Mouse (Mus musculus) Muller cell, postnatal 12 days (primary cell): ENCODE results near the gene Ythdf2.
"Not testable (repeated sequence)": the region's sequence is repeated elsewhere in the genome, so short reads cannot be mapped to it uniquely, and the experiment has no call there.

ENCODE experiments used
- DNase-seq: peaks from one replicate; pipeline ENCODE4 v3.0.0-alpha.2; 2015; ENCODE audit errors: inconsistent ontology term

Ythdf2 gene

GRCm38 (mm10) chr4:132211953-132212734 lies at the start of gene Ythdf2:
Ythdf2 (minus strand) TSS chr4:132212303.
- peak; percentile 99 for DNase-seq

DNA sequence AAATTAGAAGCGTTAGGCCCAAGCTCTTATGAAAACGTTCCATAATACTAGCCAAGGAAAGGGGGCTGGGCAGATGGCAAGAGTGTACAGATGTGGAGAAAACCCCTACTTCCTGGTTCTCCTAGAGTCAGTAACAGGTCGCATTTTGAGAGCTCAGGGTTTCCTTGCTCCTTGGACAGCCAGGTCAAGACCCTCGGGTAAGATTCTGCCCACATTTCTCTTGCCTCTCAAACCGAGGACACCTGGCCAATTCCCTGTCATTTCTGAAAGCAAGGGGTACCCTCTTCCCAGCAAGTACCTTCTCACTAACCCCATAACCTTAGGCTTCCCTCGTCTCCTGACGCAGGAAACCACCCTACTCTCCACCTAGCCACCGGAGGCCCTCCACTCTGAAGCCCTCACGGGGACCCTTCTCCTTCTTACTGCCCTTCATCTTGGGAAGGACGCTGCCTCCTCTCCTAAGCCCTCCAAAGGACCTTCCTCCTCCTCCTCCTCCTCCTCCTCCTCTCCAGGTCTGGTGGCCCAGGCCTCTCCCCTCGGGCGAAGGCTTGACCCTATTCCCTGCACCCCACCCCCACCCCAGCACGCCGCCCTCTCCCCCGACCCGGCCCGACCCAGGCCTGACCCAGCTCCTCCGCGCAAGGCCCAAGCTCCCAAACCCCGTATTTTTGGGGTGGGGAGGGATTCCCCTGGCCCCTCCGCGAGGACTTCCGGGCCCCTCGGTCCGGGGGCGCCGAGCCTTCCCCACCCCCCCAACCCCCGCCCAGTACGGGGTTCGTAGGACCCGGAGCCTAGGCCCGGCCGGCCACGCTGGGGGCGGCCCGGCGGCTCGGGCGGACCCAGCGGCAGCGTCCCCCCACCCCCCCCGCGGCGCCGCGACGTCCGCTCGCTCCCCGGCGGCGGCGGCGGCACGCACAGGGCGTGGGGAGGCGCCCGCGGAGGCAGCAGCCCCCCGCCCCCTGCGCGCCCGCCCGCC lies 48.6 kb upstream of the Ythdf2 start:
- DNase-seq: peak; percentile 70

- DNase-seq: no peak
These were observed 47.1 kb upstream of the Ythdf2 start for GRCm38 (mm10) chr4:132259248-132259647.

DNA sequence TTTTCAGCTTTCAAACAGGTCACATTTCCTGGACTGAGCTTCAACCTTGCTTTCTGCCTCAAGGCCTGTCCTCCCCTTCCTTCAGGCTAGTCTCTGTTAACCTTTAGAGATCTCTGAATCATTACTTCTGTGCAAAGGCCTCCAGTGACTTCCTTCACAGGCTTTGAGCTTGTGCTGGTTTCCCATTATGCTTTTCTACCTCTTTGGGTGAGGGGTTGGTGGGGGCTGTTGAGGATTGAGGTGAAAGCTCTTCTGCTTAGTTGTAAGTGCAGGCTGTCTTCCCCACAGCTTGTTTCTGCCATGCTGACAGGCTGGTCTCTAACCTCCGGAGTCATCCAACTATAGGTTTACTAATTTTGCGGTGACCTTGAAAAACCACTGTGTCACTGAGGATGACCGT lies 44.3 kb upstream of the Ythdf2 start:
- no peak for DNase-seq

- DNase-seq: no peak
These were observed 42.9 kb upstream of the Ythdf2 start for GRCm38 (mm10) chr4:132254986-132255385.

DNA sequence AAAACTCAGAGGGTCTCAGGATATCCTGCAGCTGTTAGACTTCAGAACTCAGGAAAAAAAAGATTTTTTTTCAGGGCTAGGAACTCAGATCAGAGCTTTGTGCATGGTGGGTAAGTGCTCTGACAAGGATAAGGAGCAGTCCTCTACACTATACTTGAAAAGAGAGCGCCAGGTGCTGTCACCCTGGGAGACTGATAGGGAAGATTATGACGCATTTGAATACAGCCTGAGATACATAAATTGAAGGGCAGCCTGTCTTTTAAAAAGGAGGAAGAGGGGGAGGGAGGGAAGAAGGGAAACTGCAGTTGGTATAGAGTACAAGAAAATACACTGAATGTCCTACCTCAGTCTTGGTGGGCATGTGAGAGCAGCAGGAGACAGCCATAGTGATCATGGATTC lies 41.5 kb upstream of the Ythdf2 start:
- DNase-seq: no peak

DNA sequence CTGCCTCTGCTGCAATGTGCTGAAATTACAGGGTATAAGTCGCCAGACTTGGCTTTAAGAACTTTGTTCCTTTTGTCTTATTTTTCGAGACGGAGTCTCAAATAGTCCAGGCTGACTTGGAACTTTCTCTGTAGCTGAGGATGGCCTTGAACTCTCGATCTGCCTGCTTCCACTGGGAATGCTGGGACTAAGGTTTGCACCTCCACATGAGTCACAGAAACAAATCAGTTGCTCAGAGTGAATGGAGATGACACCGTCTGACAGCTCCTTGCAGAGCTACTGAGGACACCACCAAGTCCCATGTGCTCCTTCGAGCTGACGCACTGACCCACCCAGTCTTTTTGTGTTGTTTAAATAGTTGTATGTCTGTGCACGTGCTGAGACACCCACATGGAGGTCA lies 41.0 kb upstream of the Ythdf2 start:
- DNase-seq: no peak

- no peak for DNase-seq
These were observed 39.5 kb upstream of the Ythdf2 start for GRCm38 (mm10) chr4:132251596-132251995.

GRCm38 (mm10) chr4:132247451-132247997 lies 35.4 kb upstream of the Ythdf2 start:
- no peak for DNase-seq

GRCm38 (mm10) chr4:132245643-132246042 lies 33.5 kb upstream of the Ythdf2 start:
- no peak for DNase-seq

GRCm38 (mm10) chr4:132241208-132241607 lies 29.1 kb upstream of the Ythdf2 start:
- DNase-seq: no peak

- DNase-seq: no peak
These were observed 28.3 kb upstream of the Ythdf2 start for GRCm38 (mm10) chr4:132240367-132240766.

DNA sequence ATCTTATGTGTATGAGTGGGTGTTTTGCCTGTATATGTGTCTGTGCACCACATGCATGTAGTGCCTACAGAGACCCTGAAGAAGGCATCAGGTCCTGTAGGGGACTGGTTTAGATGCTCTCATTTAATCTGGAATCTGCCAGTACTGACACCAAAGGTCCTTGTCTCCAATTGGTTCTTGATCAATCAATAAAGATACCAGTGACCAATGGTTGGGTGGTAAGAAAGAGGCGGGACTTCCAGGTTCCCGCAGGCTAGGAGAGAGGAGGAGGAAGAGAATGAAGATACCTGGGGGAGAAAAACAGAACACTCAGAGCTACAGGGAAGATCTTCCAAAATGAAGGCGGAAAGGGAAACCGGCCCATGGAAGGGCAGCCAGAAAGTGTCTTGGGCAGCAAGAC lies 26.3 kb upstream of the Ythdf2 start:
- no peak for DNase-seq

GRCm38 (mm10) chr4:132234710-132235109 lies 22.6 kb upstream of the Ythdf2 start:
- DNase-seq: no peak

GRCm38 (mm10) chr4:132230422-132230821 lies 18.3 kb upstream of the Ythdf2 start:
- no peak for DNase-seq

- not testable (repeated sequence) for DNase-seq
These were observed 9.9 kb upstream of the Ythdf2 start for GRCm38 (mm10) chr4:132222001-132222400.

DNA sequence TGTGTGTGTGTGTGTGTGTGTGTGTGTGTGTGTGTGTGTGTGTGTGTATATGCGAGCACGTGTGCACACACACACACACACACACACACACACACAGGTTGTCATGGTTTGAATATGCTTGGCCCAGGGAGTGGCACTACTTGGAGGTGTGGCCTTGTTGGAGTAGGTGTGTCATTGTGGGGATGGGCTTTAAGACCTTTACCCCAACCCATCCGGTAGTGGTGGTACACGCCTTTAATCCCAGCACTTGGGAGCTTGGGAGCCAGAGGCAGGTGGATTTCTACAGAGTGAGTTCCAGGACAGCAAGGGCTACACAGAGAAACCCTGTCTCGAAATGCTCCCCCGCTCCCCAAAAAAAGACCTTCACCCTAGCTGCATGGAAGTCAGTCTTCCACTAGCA lies 6.3 kb upstream of the Ythdf2 start:
- DNase-seq: not testable (repeated sequence)

- no peak for DNase-seq
These were observed 5.7 kb upstream of the Ythdf2 start for GRCm38 (mm10) chr4:132217781-132218180.

GRCm38 (mm10) chr4:132216602-132217001 lies 4.5 kb upstream of the Ythdf2 start:
- DNase-seq: no peak

- DNase-seq: no peak
These were observed 2.7 kb upstream of the Ythdf2 start for GRCm38 (mm10) chr4:132214847-132215246.

DNA sequence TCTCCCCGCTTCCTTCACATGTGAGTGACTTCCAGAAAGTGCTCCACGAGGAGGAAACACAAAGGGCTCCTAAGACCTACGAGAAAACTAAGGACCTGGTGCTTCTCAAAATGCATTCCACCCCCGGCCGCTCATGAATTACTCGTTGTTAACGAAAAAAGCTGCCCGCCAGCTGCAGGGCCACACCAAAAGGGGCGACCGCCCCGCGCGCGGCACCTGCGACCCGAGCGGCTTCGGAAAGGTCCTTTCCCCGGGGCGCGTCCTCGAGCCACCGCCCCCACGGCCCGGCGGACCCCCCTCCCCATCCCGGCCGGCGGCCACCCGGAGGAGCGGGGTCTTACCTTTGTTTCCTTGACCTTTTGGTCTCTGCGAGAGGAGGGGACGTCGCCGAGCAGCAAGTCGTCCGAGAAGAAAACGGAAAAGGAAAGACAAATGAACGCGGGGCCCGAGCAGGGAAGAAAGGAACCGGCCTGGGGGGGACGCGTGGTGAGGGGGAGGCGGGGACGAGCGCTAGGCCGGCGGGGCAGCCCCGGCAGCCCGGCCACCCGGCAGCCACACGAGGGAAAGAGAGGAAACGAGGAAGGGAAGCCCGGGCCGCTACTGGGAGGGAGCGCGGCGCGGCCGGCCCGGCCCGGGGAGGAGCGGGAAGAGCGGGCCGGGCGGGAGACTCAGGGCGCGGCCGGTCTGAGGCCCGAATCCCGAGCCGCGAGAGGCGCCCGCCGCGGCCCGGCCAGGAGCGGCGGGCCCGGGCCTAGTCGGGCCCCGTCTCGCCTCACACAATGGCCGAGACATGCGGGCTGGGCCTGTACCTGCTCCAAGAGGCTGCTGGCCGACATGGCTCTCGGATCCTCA lies 786 bp downstream of the Ythdf2 start:
- peak; percentile 64 for DNase-seq
